Mouse (Mus musculus) layer of hippocampus, adult 9-11 months (tissue): Measurements from ENCODE around the gene Myl6.
"Not testable (repeated sequence)": the region's sequence is repeated elsewhere in the genome, so short reads cannot be mapped to it uniquely, and the experiment has no call there.

Experiments
- DNase-seq: peaks from one replicate; pipeline ENCODE4 v3.0.0; 2022

The Myl6 gene

DNA sequence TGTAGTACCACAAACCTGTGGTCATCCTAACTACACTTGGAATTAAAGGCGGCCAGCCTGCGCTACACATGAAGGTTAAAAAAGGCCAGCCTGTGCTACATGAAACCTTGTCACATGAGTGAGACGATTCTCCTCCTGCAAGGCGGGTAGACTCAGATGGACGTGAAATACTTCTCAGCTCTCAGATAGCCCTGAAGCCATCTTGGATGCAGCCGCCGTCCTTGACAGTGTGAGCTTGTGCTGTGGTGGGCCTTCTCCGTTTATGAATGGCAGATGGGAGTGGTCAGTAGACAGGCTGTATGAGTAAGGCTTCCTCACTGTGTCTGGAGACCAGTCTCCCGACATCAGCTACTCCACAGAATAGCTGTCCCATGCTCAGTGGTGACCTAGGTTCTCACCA is 15.3 kb upstream of the Myl6 start:
- DNase-seq, result no peak

DNA sequence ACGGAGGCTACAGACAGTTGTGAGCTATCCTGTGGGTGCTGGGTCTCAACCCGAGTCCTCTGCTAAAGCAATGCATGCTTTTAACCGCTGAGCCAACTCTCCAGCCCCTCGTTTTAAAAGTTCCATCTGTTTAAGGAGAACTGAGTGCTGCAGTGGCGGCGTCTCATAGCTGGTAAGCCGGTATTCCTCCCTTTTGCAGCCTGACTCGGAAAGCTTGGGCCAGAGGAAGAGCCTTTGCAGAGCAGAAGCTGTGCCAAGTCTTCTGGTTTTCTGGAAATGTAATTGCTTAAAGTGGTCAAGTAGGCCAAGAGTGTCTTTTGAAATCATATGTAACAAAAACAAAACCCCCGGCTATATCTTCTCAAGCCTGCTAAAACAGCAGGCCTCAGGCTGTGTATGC is 14.3 kb upstream of the Myl6 start:
- DNase-seq, result no peak

DNA sequence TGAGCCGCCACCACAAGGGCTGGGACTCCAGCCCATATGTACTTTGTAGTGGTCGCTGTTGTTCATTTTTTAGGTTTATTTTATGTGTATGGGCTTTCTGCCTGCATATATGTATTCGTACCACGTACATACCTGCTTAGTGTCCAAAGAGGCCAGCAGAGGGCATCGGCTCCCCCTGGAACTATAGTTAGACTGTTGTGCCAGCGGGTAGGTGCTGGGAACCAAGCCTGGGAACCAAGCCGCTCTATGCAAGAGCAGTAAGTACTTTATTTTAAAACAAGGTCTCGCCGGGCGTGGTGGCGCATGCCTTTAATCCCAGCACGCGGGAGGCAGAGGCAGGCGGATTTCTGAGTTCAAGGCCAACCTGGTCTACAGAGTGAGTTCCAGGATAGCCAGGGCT is 12.0 kb upstream of the Myl6 start:
- no peak for DNase-seq

DNA sequence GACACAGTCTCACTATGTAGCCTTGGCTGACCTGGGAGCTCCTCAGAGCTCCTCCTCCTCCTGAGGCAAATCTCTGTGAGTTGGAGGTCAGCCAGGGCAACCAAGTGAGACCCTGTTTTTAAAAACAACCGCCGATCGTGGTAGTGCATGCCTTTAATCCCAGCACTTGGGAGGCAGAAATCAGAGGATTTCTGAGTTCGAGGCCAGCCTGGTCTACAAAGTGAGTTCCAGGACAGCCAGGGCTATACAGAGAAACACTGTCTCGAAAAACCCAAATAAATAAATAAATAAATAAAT is 11.4 kb upstream of the Myl6 start:
- not testable (repeated sequence) for DNase-seq

DNA sequence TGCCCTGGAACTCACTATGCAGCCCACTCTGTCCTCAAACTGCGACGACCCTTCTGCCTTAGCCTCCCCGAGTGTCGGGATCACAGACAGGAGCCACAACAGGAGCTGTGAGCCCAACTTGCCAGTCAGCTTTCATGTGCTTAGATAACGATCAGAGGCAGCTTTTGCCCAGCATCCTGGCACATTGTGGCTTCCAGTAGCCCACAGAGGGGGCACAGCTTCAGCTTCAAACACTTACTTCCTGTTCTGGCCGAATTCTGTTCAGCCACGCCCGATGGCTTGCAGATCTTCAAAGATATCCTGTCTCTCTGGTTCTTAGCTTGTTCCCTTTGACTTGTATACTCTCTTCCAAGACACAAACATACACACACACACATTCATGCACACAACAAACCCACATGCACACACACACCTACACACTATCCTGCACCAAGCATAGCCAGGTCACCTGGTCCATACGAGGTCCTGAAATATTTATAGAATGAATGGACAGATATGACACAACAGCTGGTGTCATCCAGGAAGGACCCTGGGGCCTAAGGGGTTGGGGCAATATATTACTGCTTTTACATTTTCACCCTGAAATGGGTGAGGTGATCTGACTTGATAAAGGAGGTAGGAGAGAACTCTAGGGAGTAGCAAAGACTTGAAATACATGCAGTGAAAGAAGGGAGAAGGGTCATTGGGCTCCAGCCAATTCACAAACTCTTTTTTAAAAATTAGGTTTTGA is 10.9 kb upstream of the Myl6 start:
- no peak for DNase-seq

DNA sequence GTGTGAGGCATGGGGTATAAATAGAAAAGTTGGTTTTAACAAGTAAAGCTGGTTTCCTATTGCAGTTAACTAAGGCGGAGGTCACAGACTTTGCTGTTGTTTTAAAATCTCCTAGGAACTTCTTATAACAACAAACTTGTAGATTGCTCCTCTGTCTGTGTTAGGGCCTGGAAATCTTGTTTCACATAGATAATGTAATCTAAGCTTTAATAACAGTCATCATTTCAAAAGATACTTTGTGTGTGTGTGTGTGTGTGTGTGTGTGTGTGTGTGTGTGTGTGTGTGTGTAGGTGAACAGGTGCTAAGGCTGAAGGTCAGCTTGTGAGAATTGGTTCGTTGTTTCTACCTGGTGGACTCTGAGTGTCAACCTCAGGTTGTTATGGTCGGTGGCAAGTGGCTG is 10.1 kb upstream of the Myl6 start:
- no peak for DNase-seq

DNA sequence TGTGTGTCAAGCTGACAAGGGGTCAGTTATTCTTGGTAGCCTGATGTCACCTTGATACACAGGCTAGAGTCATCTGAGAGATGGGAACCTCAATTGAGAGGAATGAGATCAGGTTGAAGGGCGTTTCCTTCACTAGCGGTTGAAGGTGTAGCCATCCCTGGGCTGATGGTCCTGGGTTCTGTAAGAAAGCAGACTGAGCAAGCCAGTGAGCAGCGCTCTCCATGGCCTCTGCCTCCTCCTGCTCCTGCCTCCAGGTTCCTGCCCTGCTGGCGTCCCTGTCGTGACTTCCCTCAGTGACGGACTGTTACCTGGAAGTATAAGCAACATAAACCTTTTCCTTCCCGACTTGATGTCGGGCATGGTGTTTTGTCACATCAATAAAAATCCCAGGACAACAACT is 9.6 kb upstream of the Myl6 start:
- DNase-seq, result no peak

DNA sequence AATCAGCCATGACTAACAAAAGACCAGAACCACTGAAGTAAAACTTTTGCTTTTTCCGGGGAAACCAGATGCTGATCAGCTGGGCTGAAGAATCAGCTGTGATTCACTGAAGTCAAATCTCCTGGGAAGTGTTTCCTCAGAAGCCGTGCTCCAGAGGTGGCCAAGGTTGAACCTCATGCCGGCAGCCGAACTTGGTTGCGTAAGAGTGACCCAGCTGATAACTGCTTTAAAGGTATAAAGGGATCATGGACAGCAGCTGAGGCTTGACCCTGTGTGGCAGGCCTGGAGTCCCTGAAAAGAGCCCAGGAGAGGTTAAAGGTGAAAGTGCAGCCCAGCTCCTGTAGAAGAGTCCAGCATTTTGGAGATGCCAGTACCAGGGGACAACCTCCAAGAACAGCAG is 8.4 kb upstream of the Myl6 start:
- DNase-seq, result no peak

DNA sequence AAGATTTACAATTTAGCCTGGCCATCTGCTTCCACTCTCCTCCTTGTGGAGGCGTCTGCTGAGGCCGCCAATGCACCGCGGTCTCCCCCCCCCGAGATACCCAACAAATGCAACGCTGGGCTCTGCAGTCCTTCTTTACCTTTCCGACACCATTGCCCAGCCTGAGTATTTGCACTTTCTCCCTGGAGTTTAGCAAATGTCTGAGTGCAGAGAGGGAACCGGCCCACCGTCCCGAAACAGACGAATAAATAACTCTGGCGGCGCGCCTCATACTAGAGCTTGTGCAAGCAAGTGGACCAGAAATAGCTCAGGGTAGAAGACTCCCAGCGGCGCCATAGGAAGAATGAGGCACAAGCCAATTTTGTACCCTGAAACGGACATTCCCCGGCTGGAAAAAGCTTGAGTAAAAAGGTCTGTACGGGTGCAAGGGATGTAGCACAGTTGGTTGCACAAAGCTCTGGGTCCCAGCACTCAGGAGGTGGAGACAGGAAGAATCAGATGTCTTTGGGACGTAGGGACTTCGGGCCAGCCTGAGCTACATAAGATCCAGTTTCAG is 5.2 kb upstream of the Myl6 start:
- DNase-seq, result peak; percentile 70

DNA sequence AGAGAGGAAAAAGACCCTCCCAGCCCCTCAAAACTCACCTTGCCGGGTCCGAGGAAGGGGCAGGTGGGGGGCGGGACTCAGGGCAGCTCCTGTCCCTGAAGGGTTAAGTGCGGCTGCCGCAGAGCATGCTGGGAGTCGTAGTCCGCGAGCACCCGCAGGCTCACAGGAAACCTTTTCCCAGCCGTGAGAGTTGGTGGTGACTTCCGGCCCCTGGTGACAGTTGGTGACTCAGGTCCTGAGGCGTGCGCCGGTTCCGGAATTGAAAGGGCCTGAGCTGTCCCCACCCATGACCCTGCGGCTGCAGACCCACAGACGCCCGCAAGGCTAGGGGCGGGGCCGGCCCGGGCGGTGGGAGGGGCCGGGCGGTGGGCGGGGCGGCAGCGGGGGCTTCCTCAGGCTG is 4.6 kb upstream of the Myl6 start, which contains the start of gene Myl6b:
Gene Myl6b (minus strand): TSS at position 96 of the 400 bp plus-strand sequence.
- peak; percentile 98 for DNase-seq

DNA sequence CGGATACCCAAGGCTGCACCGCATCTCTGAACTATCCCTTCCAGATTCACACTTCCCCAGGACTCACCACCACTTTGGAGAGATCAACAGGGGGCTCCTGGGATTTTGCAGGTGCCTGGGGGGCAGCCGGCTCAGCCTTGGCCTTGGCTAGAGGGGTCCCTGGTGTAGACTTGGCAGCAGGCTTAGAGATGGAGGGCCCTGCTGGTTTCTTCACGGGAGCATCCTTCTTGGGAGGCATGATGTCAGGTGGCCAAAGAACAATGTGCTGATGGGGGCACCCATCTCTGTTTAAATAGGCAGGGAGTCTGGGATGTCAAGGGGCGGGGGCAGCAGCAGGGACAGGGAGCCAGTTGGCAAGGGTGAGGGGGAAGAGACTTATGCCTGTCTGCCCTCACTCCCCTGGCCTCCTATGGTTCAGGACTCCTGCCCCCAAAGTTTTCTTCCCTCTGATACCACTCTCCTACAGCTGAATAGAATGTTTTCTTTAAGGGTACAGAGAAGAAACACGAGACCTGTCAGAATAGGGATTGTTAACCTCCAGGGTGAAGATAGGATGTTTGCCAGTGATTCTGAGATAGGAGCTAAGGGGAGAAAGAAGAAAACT is 3.3 kb upstream of the Myl6 start:
- DNase-seq, result no peak

DNA sequence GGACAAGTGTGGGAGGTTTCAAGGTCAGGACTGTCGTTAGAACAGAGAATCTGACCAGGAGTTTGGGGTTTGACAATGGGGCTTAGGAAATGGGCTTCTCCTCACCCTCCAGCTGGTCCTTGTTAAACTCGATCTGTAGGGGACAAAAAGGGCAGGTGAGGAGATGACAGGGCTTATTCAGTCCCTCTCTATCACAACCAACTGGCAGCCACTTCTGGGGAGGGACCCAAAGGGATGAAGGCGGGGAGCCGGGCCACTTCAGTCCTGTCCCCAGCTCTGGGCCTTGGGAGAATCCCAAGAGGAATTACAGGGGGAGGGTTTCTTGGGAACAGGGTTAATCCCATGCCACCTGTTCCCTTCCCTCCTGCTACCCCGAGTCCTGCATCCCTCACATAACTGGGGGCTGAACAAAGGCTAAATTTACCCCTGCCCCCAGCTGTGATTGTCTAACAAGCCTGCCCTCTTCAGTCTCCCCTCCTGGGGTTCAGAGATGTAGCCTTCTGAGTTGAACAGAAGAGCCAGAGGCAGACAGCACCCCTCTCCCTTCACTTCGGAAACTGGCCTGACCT is 2.6 kb upstream of the Myl6 start:
- no peak for DNase-seq

DNA sequence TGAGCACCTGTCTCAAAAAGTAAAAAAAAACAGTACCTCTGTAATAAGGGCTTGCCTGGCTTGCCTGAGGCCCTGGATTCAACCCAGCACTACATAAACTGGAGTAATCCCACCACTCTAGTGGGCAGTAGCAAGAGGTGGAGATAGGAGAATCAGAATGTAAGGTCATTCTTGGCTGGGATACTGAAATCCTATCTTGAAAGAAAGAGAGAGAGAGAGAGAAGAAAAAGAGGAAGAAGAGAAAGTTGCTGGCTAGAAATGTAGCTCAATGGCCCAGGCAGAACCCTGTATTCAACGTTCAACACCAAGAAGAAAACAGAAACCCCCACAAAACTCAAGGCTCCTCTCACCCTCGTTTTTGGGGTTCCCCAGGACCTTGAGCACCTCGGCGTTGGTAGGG is 2.0 kb upstream of the Myl6 start:
- DNase-seq, result no peak

DNA sequence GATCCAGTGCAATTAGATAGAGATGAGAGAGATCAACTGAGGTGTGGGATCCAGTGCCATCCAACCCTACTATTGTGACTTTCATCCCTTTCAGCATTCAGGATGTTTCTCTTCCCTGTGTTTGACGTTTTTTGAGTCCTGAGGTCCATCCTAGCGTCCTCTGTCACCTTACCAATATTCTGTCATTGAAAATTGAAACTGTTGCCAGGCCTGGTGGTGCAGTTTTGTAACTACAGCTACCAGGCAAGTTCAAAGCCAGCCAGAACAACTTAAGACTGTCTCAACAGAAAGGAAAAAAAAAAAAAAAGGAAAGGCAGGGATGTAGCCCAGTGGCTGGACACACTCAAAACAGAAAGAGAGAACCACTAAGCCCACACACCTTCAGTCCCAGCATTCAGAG is 1.3 kb upstream of the Myl6 start:
- DNase-seq, result no peak

DNA sequence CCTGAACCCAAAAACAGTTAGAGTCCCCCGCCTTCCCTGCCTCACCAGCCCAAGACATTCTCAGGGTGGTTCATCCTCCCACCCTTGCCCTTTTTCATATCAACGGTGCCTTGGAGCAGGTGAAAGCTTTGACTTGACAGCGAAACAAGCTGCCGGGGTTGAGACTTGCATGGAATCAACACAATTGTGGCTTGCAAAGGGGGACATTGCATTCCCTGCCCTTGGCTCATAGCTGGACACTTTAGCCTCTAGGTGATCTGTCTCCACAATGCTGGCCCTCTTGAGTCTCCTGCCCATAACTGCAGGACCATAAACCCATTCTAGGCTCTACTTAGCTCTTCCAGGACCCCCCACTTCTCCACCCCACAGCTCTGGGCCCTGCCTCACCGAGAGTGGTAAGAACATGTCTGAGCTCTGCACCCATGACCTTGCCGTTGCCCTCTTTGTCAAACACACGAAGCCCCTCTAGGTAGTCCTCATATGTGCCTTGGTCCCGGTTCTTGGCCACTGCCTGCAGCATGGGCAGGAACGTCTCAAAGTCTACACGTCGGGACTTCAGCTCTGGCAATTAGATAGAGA is 811 bp upstream of the Myl6 start:
- DNase-seq, result no peak

DNA sequence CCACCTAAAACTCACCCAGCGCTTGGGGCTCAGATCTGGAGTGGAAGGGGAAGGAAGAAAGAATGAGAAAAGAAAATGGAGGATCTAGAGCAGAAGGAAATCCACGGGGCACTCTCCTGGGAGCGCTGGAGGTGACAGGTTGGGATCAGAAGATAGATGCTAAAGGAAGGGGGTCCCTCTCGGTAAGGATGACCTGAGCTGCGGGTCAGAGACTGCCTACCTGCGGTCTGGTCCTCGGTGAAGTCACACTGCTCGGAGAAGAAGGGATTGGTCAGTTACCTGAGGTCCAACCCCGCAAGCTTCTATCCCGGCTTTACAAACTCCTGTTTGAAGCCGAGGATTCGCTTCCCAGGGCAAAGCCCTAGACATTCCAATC is 638 bp downstream of the Myl6 start:
- no peak for DNase-seq

DNA sequence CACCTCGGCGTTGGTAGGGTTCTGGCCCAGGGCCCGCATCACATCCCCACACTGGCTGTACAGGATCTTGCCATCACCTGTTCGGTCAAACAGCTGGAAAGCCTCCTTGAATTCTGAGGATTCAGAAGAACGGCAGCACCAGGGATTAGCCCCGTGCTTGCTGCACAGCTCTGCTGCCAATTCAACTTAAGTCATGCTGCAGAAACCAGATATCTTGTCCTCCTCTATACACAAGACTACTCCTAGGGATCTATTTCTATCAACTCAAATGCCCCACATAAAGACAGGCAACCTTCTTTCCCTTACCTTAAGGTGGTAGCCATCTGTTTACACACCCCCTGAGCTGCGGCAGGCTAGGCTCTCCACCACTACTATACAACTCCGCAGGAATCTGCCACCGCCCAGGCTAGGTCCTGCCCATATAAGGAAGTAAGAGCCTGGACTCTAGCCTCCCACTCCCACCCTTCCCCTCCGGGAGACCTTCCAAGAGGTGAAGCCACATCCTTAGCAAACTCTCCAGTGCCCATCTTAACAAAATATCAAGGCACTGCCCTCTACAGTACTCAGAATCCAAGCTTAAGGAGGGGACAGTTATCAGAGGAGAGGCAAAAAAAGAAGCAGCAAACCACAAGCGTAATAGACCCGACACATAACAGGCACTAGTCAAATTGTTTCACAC is 1.2 kb downstream of the Myl6 start:
- peak; percentile 61 for DNase-seq

DNA sequence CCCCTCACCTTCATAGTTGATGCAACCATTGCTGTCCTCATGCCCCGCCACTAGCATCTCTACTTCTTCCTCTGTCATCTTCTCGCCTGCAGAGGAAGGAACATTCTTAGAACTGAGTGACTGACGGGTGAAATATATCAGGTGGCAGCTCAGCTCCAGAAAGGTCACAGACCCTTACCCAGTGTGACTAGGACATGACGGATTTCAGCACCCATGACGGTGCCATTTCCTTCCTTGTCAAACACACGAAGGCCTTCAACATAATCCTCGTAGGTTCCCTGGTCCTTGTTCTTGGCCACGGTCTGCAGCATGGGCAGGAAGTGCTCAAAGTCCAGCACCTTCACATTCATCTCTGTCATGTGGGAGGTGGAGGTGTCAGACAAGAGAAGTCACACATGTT is 1.9 kb downstream of the Myl6 start:
- not testable (repeated sequence) for DNase-seq

DNA sequence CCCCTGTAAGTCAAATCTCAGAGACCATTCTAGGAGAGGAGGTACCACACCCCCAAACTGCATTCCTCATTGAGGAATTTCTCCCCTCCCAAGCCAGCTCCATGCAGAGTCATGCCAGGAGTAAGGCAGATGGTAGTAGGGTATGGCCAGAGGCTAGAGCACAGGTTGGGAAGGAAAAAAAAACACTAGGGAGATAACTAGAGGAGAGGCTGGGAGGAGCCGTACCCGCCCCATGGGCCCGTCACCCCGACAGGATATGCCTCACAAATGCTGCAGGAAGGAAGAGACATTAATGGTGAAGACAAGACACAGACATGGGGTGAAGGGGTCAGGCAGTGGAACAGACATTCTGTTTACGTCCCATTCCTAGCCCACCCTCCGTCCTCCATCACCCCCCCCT is 2.5 kb downstream of the Myl6 start:
- no peak for DNase-seq

DNA sequence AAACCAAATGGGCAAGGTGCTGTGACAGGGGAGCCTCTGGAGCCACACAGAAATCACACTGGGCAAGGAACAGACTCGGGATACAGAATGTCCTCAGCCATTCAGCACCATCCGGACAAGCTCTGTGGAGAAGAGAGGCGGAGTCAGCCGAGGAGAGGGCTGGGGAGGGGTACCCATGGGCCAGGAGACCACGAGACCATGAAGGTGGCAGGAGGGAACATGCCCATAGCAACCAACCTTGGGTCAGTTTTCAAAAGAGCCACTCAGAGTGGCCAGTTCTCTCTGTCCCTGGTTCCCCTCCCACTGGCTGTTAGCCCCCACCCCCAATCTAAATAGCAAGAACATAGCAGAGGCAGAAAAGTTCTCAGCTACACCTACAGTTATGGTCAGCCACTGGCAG is 3.0 kb downstream of the Myl6 start:
- DNase-seq, result no peak

DNA sequence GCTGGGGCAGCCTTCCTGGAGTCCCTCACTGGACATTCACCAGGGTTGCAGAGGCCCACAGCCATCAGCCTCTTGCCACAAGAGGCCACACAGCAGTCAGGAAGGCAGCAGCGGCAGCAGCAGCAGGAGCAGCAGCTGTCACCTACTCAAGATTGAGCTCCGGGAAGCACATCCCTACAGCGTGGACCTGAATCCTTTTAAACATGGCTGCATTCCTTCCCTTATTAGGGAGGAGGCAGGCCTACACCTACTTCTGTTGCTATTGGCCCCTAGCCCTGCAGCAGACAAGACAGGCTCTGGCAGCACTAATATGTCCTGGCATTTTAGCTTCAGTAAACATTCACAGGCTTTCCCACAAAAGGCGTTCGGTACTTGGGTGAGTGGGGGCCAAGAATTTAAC is 3.7 kb downstream of the Myl6 start:
- peak; percentile 54 for DNase-seq

DNA sequence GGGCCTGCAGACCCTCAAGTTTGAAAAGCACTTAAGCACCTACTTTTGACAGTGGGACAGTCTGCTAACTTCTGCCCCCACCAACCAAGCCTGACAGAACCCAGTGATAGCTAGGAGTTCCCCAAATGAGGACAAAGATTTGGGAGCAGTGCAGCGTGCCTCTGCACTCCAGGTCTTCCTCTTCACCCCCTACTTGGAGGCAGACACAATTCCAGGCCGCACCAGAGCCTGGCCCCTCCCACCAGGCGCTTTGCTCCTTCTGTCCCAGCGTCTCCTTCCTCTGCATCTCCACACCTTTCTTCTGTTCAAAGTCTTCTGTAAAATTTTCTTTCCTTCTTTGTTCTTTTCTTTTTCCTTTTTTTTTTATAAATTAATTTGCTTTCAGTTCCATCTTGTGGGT is 4.2 kb downstream of the Myl6 start:
- no peak for DNase-seq

DNA sequence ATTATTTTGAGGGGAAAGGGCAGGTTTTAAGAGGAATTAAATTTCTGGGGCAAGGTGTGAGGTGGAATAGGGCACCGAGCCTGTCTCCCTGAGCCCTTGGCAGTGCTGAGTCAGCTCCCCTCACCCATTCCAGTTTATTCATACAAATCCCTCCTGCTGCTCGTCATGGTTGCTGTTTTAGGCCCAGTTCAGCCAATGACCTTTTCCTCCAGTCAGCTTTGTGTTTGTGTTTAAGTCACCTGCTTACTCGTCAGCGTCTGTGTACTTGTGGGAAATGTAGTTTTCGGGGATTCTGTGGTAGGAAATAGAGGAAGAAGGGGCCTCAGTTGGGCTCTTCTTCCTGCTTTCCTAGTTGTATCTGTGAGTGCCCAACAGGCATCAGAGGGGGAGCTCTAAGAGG is 4.6 kb downstream of the Myl6 start:
- peak; percentile 40 for DNase-seq

DNA sequence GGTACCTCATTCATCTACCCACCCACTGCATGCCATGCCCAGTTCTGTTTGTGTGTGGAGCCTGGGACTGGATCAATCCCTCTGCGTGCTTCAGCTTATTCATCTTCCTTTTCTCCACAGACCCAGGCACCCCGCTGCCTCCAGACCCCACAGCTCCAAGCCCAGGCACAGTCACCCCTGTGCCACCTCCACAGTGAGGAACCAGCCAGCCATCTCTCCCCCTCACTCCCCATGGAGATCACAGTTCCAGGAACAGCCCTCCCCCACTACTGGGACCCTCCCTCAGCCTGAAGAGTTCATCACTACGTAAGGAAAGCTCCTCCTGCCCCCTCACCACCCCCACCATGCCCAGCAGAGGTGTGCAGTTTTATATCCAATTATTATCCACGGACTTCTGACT is 5.2 kb downstream of the Myl6 start:
- no peak for DNase-seq
